Mouse (Mus musculus) heart, adult 2 months (tissue): ENCODE measurements around the gene Kmt5b. TPM values are rescaled to one million over a fixed set of nuclear protein-coding genes. Genes with fewer than 3 reads are reported as not detected.

Source experiments
- DNase-seq, 2 experiments: peaks; one replicate each; pipeline ENCODE4 v3.0.0; 2021
- H3K27ac ChIP-seq: fragments of 200-600 bp; 2 replicates; pipeline ENCODE4 v1.8.1; 2022
- H3K27me3 ChIP-seq: fragments of 200-500 bp; 2 replicates; pipeline ENCODE4 v1.6.1; 2012; ENCODE audit warnings: mild to moderate bottlenecking, low read length, inconsistent platforms, mixed read lengths; ENCODE audit not compliant: control insufficient read depth, insufficient read depth
- H3K36me3 ChIP-seq: fragments of 200-500 bp; 2 replicates; pipeline ENCODE4 v1.6.1; 2012; ENCODE audit warnings: low read length, inconsistent platforms; ENCODE audit not compliant: control insufficient read depth, insufficient read depth
- H3K4me1 ChIP-seq: fragments of 200-500 bp; 2 replicates; pipeline ENCODE4 v1.6.1; 2011; ENCODE audit warnings: low read length; ENCODE audit not compliant: control insufficient read depth, insufficient read depth
- H3K4me3 ChIP-seq: fragments of 200-600 bp; 2 replicates; pipeline ENCODE4 v1.8.1; 2022
- H3K79me2 ChIP-seq: fragments of 200-500 bp; replicated peaks from 2 replicates; pipeline ENCODE4 v1.6.1; 2012; ENCODE audit warnings: mild to moderate bottlenecking, inconsistent platforms, low read length, moderate library complexity, mixed read lengths; ENCODE audit not compliant: control insufficient read depth, insufficient read depth
- H3K9ac ChIP-seq: fragments of 200-500 bp; 2 replicates; pipeline ENCODE4 v1.6.1; 2012; ENCODE audit warnings: low read depth, mild to moderate bottlenecking, control low read depth, inconsistent platforms, low read length, mixed read lengths
- CTCF ChIP-seq: fragments of 200-600 bp; IDR thresholded peaks from 2 replicates; pipeline ENCODE4 v1.8.1; 2022; ENCODE audit warnings: antibody characterized with exemption, mild to moderate bottlenecking, moderate library complexity
- EP300 ChIP-seq: fragments of 200-500 bp; IDR thresholded peaks from 2 replicates; pipeline ENCODE4 v1.6.1; 2011; ENCODE audit warnings: low read depth, low read length, control low read depth; ENCODE audit not compliant: insufficient read depth
- POLR2A ChIP-seq: fragments of 200-500 bp; IDR thresholded peaks from 2 replicates; pipeline ENCODE4 v1.6.1; 2011; ENCODE audit warnings: mild to moderate bottlenecking, low read depth, low read length, control low read depth; ENCODE audit not compliant: insufficient read depth
- WGBS: fragments of 180-500 bp; shearing (Covaris S2); methylation state at CpG from one replicate; pipeline ENCODE4 v1.1.7; 2018; 5-methylcytosine and 5-hydroxymethylcytosine counted together
- intact Hi-C: fragments of 180-260 bp; cut with DNase I; formaldehyde crosslinking; loops from one replicate; pipeline ENCODE4 v1.15.1; 2025
- polyA plus RNA-seq: library from polyadenylated mRNA; depleted of rRNA; stranded (reverse); fragments of >200 nt; gene quantifications from 2 replicates; pipeline ENCODE4 v1.2.3, GENCODE M21; 2012
- total RNA-seq, 2 experiments: library from RNA; stranded (reverse); gene quantifications; 2 replicates each; pipeline ENCODE4 v1.2.3; 2021

Kmt5b gene
- total and polyA plus RNA-seq, 3 experiments = 9.3 to 30.6 (median 27.9) TPM

GRCm38 (mm10) chr19:3832851-3833353 is 65.7 kb downstream of the Kmt5b start:
- no peak overlapping the region for H3K4me3 ChIP-seq
- peak; percentile 51 to 68 for DNase-seq
- peak overlapping the region; percentile 7; the same call in 1 of the 2 replicates for H3K27ac ChIP-seq
- H3K27me3 ChIP-seq = no peaks in the 10 kb centered on the region
- TF ChIP-seq CTCF (no peak), EP300 (no peak), POLR2A (no peak)
- intact Hi-C loops = no loop called here
- H3K9ac ChIP-seq = no peak overlapping the region
- no peaks in the 10 kb centered on the region for H3K36me3 ChIP-seq
- no peaks in the 10 kb centered on the region for H3K79me2 ChIP-seq
- WGBS = 14% methylated on average over 4 of the region's 4 CpGs
- H3K4me1 ChIP-seq = peaks cover 3% of the 10 kb centered on the region; the same call in 1 of the 2 replicates

- 92% methylated on average over 7 of the region's 7 CpGs for WGBS
- H3K27ac ChIP-seq = no peak overlapping the region
- H3K79me2 ChIP-seq = no peaks in the 10 kb centered on the region
- no peaks in the 10 kb centered on the region for H3K36me3 ChIP-seq
- no peak overlapping the region for H3K4me3 ChIP-seq
- no peak overlapping the region for H3K9ac ChIP-seq
- H3K27me3 ChIP-seq = no peaks in the 10 kb centered on the region
- intact Hi-C loops = no loop called here
- TF ChIP-seq EP300 = no peak
- no peak for TF ChIP-seq CTCF
- TF ChIP-seq POLR2A = no peak
- DNase-seq = no peak
- H3K4me1 ChIP-seq = peaks cover 3% of the 10 kb centered on the region; the same call in 1 of the 2 replicates
Measured at GRCm38 (mm10) chr19:3834301-3834700, 67.1 kb downstream of the Kmt5b start.

GRCm38 (mm10) chr19:3836791-3837190 is 69.6 kb downstream of the Kmt5b start:
- WGBS = 85% methylated on average over 9 of the region's 9 CpGs
- Histone ChIP-seq H3K79me2 (no peaks in the 10 kb centered on the region), H3K27me3 (no peaks in the 10 kb centered on the region), H3K9ac (no peak overlapping the region), H3K27ac (no peak overlapping the region), H3K4me3 (no peak overlapping the region), H3K4me1 (peaks cover 3% of the 10 kb centered on the region; the same call in 1 of the 2 replicates), H3K36me3 (no peaks in the 10 kb centered on the region)
- no peak for TF ChIP-seq EP300
- no peak for TF ChIP-seq POLR2A
- no peak for TF ChIP-seq CTCF
- DNase-seq = no peak
- intact Hi-C loops = no loop called here

DNA sequence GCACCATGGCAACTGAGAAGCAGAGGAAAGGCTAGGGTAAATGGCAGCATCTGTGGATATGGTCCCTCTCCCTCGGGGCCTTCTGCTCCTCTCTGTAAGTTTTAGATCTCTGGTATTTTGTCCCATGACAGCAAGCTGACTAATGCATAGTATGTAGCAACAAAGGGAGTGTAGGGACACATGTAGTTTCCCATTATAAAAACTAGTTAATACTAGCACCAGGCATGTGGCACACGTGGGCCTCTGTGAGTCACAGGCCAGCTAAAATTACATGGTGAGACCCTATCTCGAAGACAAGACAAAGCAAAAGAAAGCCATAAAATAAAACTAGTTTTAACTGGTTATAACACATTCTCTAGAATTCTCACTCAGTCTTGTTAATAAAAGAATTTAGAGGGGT is 71.7 kb downstream of the Kmt5b start:
- no peaks in the 10 kb centered on the region for H3K79me2 ChIP-seq
- no peak for TF ChIP-seq POLR2A
- TF ChIP-seq EP300 = no peak
- no peak for TF ChIP-seq CTCF
- no peaks in the 10 kb centered on the region for H3K36me3 ChIP-seq
- H3K27ac ChIP-seq = no peak overlapping the region
- intact Hi-C loops = no loop called here
- no peak overlapping the region for H3K4me3 ChIP-seq
- WGBS = 83% methylated on average over 3 of the region's 3 CpGs
- DNase-seq = no peak
- H3K9ac ChIP-seq = no peak overlapping the region
- no peaks in the 10 kb centered on the region for H3K27me3 ChIP-seq
- no peaks in the 10 kb centered on the region for H3K4me1 ChIP-seq

DNA sequence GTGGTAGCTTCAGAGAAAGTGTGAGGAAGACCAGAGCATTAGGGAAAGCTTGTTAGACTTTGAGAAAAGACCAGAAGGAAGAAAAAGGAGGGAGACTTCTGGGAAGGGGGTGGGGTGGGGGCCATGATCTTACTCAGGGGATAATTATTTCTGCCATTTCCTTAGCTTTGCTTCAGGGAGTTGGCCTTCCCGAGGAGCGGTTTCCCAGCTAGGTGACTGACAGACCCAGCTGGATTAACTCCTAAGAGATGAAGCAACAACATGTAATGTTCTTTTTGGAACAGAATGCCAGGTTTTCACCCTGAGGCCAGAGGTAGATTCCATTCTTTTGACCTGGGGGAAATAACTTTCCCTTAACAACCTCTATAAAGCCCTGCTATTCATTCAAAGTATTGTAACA is 72.5 kb downstream of the Kmt5b start:
- intact Hi-C loops = no loop called here
- WGBS = 50% methylated on average over 2 of the region's 2 CpGs
- H3K27ac ChIP-seq = no peak overlapping the region

DNA sequence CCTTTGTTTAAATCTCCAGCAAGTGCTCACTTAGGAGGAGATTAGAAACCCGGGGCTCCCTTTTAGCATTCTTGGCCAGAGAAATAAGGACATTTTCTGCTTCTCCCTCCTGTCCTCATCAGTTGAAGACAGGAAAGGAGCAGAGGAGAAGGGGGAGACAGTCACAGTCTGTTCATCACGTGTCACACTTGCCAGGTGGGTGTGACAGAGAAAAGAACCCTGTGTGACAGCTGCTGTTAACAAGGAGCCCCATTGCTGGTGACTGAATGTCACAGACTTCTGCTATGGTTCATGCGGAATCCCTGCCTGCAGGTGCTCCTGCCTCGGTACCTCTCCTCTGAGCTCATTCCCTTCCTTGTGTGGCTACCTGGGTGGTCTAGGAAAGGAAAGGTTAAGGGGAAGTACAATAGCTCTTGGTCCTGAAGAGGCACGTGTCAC is 73.0 kb downstream of the Kmt5b start:
- Histone ChIP-seq H3K27ac (no peak overlapping the region), H3K27me3 (no peaks in the 10 kb centered on the region), H3K9ac (no peak overlapping the region), H3K79me2 (no peaks in the 10 kb centered on the region), H3K36me3 (no peaks in the 10 kb centered on the region), H3K4me3 (no peak overlapping the region), H3K4me1 (no peaks in the 10 kb centered on the region)
- TF ChIP-seq EP300 = no peak
- TF ChIP-seq POLR2A = no peak
- no peak for TF ChIP-seq CTCF
- WGBS = 55% methylated on average over 5 of the region's 5 CpGs
- no peak for DNase-seq
- intact Hi-C loops = no loop called here

More for the DNA sequence above, 72.5 kb downstream of the Kmt5b start:
- Histone ChIP-seq H3K4me1 (no peaks in the 10 kb centered on the region), H3K79me2 (no peaks in the 10 kb centered on the region), H3K36me3 (no peaks in the 10 kb centered on the region), H3K4me3 (no peak overlapping the region), H3K9ac (no peak overlapping the region), H3K27me3 (no peaks in the 10 kb centered on the region)
- no peak for TF ChIP-seq POLR2A
- no peak for DNase-seq
